ENCODE assay signal across 34 mouse cellular contexts in genomic region chr11:95084811-95085382, GRCm38 (mm10). TPM values are rescaled to one million over a fixed set of nuclear protein-coding genes. Genes with fewer than 3 reads are reported as not detected.
A peak's percentile ranks its signal among the peaks of the same experiment; 100 is the strongest.
DNase-seq lines count a peak whose midpoint lies in the region; ATAC-seq and TF ChIP-seq lines count a peak whose summit lies in the region.
"Had no signal": no experiment of that assay in that cellular context is flagged by ENCODE, and none has a peak within 500 bp of the region (broad histone marks: within the 10 kb centered on the region; RNA-seq: fewer than 3 reads in every experiment).

No protein-coding gene starts in this region.

- H3K4me2 ChIP-seq in kidney, embryonic 15.5 days = no peak overlapping the region
- no peak overlapping the region for H3K4me2 ChIP-seq in kidney, embryonic 14.5 days (replicated peaks; ENCODE audit: low read depth, low read length)
- H3K4me2 ChIP-seq: forebrain, embryonic 13.5 days; heart, embryonic 11.5 days; intestine, embryonic 15.5 days; midbrain, embryonic 11.5 days; neural tube, embryonic 13.5 days had no signal

- no peaks in the 10 kb centered on the region for H3K9me3 ChIP-seq in kidney, embryonic 15.5 days (replicated peaks)
- no peaks in the 10 kb centered on the region for H3K9me3 ChIP-seq in kidney, embryonic 14.5 days (ENCODE audit: control insufficient read depth, low read length)
- H3K9me3 ChIP-seq in ES-Bruce4 (replicated peaks; ENCODE audit: control insufficient read depth, insufficient read depth, low read length, poor library complexity, severe bottlenecking) = no peaks in the 10 kb centered on the region
- H3K9me3 ChIP-seq: forebrain, embryonic 13.5 days; intestine, embryonic 15.5 days; neural tube, embryonic 13.5 days had no signal

- H3K27ac ChIP-seq in kidney, embryonic 15.5 days = peak overlapping the region; percentile 81
- H3K27ac ChIP-seq in kidney, embryonic 14.5 days (ENCODE audit: low read depth, low read length) = no peak overlapping the region
- H3K27ac ChIP-seq in ES-Bruce4 (ENCODE audit: insufficient read depth, low read length) = peak overlapping the region; percentile 13; the same call in 1 of the 2 replicates
- H3K27ac ChIP-seq in gastrocnemius, adult 2 months = no peak overlapping the region
- H3K27ac ChIP-seq: forebrain, embryonic 13.5 days; hindbrain, postnatal 0 days; intestine, embryonic 15.5 days; left cerebral cortex, adult 2 months; liver, embryonic 14.5 days; neural tube, embryonic 13.5 days had no signal

- intact Hi-C loops in gastrocnemius, adult 2 months (cut with DNase I) = no loop called here

- H3K36me3 ChIP-seq in kidney, embryonic 15.5 days = no peaks in the 10 kb centered on the region
- no peaks in the 10 kb centered on the region for H3K36me3 ChIP-seq in kidney, embryonic 14.5 days (ENCODE audit: control insufficient read depth, insufficient read depth, low read length)
- no peaks in the 10 kb centered on the region for H3K36me3 ChIP-seq in ES-Bruce4 (ENCODE audit: control insufficient read depth, insufficient read depth, low read length, poor library complexity, severe bottlenecking)
- H3K36me3 ChIP-seq: intestine, embryonic 15.5 days; neural tube, embryonic 13.5 days had no signal

- peak; percentile 97 for DNase-seq in R1 (ENCODE audit: low read depth, low spot score)
- DNase-seq in embryo, embryonic 11 days = peak; percentile 25
- no peak for DNase-seq in gastrocnemius, adult 2 months
- DNase-seq in left cerebral cortex, adult 9 months (ENCODE audit: low spot score in 2 of 2) = no peak
- DNase-seq in lung, postnatal 10 days = no peak
- DNase-seq: cerebellum, adult 8-10 months; cerebellum, postnatal 36 days; gastrocnemius, postnatal 14 days; heart, adult 18-20 months; heart, postnatal 4 days; kidney, adult 2 months; left cerebral cortex, postnatal 4 days; lung, adult 2 months; lung, postnatal 14 days; thymus, postnatal 4 days had no signal

- 46% methylated on average over 5 of the region's 5 CpGs for WGBS in kidney, embryonic 15.5 days
- WGBS in kidney, embryonic 14.5 days = 52% methylated on average over 5 of the region's 5 CpGs

- TF ChIP-seq CTCF in ES-Bruce4 (IDR thresholded peaks at IDR 0.05; ENCODE audit: low read depth, low read length) = no peak
- no peak for TF ChIP-seq CTCF in gastrocnemius, adult 2 months (IDR thresholded peaks at IDR 0.05)

- H3K9ac ChIP-seq in kidney, embryonic 15.5 days = no peak overlapping the region
- H3K9ac ChIP-seq in kidney, embryonic 14.5 days (ENCODE audit: low read depth, low read length) = no peak overlapping the region
- no peak overlapping the region for H3K9ac ChIP-seq in ES-Bruce4 (ENCODE audit: low read depth, poor library complexity, severe bottlenecking)
- H3K9ac ChIP-seq: forebrain, embryonic 13.5 days; intestine, embryonic 15.5 days; liver, embryonic 14.5 days; neural tube, embryonic 13.5 days had no signal

- H3K27me3 ChIP-seq in kidney, embryonic 15.5 days = no peaks in the 10 kb centered on the region
- no peaks in the 10 kb centered on the region for H3K27me3 ChIP-seq in kidney, embryonic 14.5 days (ENCODE audit: control insufficient read depth, insufficient read depth, low read length)
- no peaks in the 10 kb centered on the region for H3K27me3 ChIP-seq in ES-Bruce4 (ENCODE audit: control insufficient read depth, insufficient read depth, low read length, poor library complexity, severe bottlenecking)
- H3K27me3 ChIP-seq: intestine, embryonic 15.5 days; neural tube, embryonic 13.5 days; Patski had no signal

- peaks cover 75% of the 10 kb centered on the region for H3K4me1 ChIP-seq in kidney, embryonic 15.5 days
- H3K4me1 ChIP-seq in kidney, embryonic 14.5 days (ENCODE audit: control insufficient read depth, insufficient read depth, low read length) = peaks cover 42% of the 10 kb centered on the region
- peaks cover 19% of the 10 kb centered on the region for H3K4me1 ChIP-seq in ES-Bruce4 (ENCODE audit: control insufficient read depth, insufficient read depth, low read length)
- H3K4me1 ChIP-seq: forebrain, embryonic 13.5 days had no signal

- ATAC-seq in kidney, embryonic 15.5 days (replicated peaks; ENCODE audit: low FRiP score) = no peak
- ATAC-seq in kidney, embryonic 14.5 days (ENCODE audit: low FRiP score, low TSS enrichment) = no peak
- ATAC-seq: activated CD4-positive, CD25-positive, alpha-beta regulatory T cell, adult 4 months; CD4-positive, CD25-positive, alpha-beta regulatory T cell, adult 4 months; forebrain, embryonic 13.5 days; hindbrain, postnatal 0 days; intestine, embryonic 15.5 days had no signal

- no peak for TF ChIP-seq POLR2A in ES-Bruce4 (IDR thresholded peaks at IDR 0.05; ENCODE audit: insufficient read depth, low read length)

- peak; percentile 96 for TF ChIP-seq EP300 in ES-Bruce4 (IDR thresholded peaks at IDR 0.05; ENCODE audit: insufficient read depth, low read depth, low read length)

- no peak overlapping the region for H3K4me3 ChIP-seq in kidney, embryonic 15.5 days (replicated peaks)
- H3K4me3 ChIP-seq in kidney, embryonic 14.5 days (ENCODE audit: low read length) = no peak overlapping the region
- no peak overlapping the region for H3K4me3 ChIP-seq in ES-Bruce4 (ENCODE audit: low read depth, low read length)
- H3K4me3 ChIP-seq in gastrocnemius, adult 2 months = no peak overlapping the region
- H3K4me3 ChIP-seq: forebrain, embryonic 13.5 days; intestine, embryonic 15.5 days; left cerebral cortex, adult 2 months; neural tube, embryonic 13.5 days had no signal

RNA-seq across cellular contexts. Expression of gene Itga3, which starts 8.3 kb away (rescaled TPM):
- polyA plus RNA-seq in kidney, embryonic 15.5 days (2015; fragmentation: Nextera tagmentation; extraction: Ambion mirVana) = 21.0 and 22.9 TPM in 2 replicates
- polyA plus RNA-seq in kidney, embryonic 14.5 days (2014; fragmentation: Nextera tagmentation; extraction: Ambion mirVana) = 13.9 and 20.9 TPM in 2 replicates
- 86.4 and 92.1 TPM in 2 replicates for polyA plus RNA-seq in ES-Bruce4 (2011; ENCODE audit: insufficient read depth, insufficient read length, low read depth, missing spikeins)
- total RNA-seq in gastrocnemius, adult 2 months (2021) = 1 to 10 TPM; 4.3 to 5.2 TPM
- total RNA-seq: megakaryocyte progenitor cell, adult 5-6 weeks; MEL had no signal

RNA-seq across cellular contexts. Expression of gene Dlx3, which starts 35.0 kb away (rescaled TPM):
- 0.78 and 2.5 TPM in 2 replicates for polyA plus RNA-seq in kidney, embryonic 15.5 days (2015; fragmentation: Nextera tagmentation; extraction: Ambion mirVana)
- 0.71 and 1.2 TPM in 2 replicates for polyA plus RNA-seq in kidney, embryonic 14.5 days (2014; fragmentation: Nextera tagmentation; extraction: Ambion mirVana)
- 9.9 and 11.3 TPM in 2 replicates for polyA plus RNA-seq in ES-Bruce4 (2011; ENCODE audit: insufficient read depth, insufficient read length, low read depth, missing spikeins)
- total RNA-seq in gastrocnemius, adult 2 months (2021) = not detected
- total RNA-seq: gastrocnemius, postnatal 14 days; heart, adult 18-20 months; heart, postnatal 4 days; layer of hippocampus, adult 18-20 months; layer of hippocampus, postnatal 10 days; left cerebral cortex, adult 2 months; left cerebral cortex, postnatal 4 days; megakaryocyte progenitor cell, adult 5-6 weeks; MEL had no signal
- polyA plus RNA-seq: activated CD4-positive, CD25-positive, alpha-beta regulatory T cell, adult 4 months; forebrain, embryonic 13.5 days; midbrain, postnatal 0 days; Patski had no signal

RNA-seq across cellular contexts. Expression of gene Pdk2, which starts 43.7 kb away (rescaled TPM):
- 49.4 and 56.2 TPM in 2 replicates for polyA plus RNA-seq in kidney, embryonic 15.5 days (2015; fragmentation: Nextera tagmentation; extraction: Ambion mirVana)
- polyA plus RNA-seq in kidney, embryonic 14.5 days (2014; fragmentation: Nextera tagmentation; extraction: Ambion mirVana) = 30.0 and 46.5 TPM in 2 replicates
- polyA plus RNA-seq in ES-Bruce4 (2011; ENCODE audit: insufficient read depth, insufficient read length, low read depth, missing spikeins) = 9.4 and 9.5 TPM in 2 replicates
- 100 to 1,000 TPM; 471 to 485 TPM for total RNA-seq in gastrocnemius, adult 2 months (2021)

Comparison
In these comparisons a context has a peak if more than half of its experiments do, and no peak if none do; other contexts are left out.
1. H3K27ac ChIP-seq: peak in kidney, embryonic 15.5 days (single experiment) and ES-Bruce4 (single experiment); none in kidney, embryonic 14.5 days (single experiment) and gastrocnemius, adult 2 months (single experiment).
2. DNase-seq: peak in R1 (single experiment) and embryo, embryonic 11 days (single experiment); none in gastrocnemius, adult 2 months (single experiment), left cerebral cortex, adult 9 months (0 of 2) and lung, postnatal 10 days (single experiment).